Mouse (Mus musculus) cerebral cortex, adult 2 months (tissue): Measurements from ENCODE around the gene Prr13.

ENCODE experiments used
- WGBS: fragments of 180-500 bp; shearing (Covaris S2); methylation state at CpG from one replicate; pipeline ENCODE4 v1.1.7; 2018; 5-methylcytosine and 5-hydroxymethylcytosine counted together

Prr13 gene

DNA sequence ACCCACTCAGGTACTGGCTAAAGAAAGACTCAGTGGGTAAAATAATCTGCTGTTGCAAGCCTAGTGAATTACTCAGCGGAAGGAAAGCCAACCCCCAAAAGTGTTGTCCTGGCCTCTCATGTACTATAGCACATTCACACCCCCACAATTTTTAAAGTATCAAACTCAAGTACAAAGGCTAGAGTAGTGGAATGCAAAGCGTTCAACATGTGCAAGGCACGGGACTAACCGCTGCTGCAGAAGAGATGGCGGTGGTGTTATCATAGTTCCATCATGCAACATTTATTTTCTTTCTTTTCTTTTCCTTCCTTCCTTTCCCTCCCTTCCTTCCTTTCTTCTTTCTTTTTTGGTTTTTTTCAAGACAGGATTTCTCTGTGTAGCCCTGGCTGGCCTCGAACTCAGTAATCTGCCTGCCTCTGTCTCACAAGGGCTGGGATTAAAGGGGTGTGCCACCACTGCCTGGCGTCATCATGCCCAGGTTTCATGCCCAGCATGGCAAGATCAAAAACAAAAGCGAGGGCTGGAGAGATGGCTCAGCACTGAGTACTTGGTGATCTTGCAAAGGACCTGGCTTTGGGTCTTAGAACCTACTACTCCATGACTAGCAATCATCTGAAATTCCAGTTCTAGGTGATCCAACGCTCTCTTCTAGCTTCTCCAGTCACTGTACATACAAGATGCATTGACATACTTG lies 47.1 kb downstream of the Prr13 start:
- WGBS, result 51% methylated on average over 9 of the region's 9 CpGs

GRCm38 (mm10) chr15:102506464-102506830 lies 47.6 kb downstream of the Prr13 start:
- 22% methylated on average over 2 of the region's 2 CpGs for WGBS

DNA sequence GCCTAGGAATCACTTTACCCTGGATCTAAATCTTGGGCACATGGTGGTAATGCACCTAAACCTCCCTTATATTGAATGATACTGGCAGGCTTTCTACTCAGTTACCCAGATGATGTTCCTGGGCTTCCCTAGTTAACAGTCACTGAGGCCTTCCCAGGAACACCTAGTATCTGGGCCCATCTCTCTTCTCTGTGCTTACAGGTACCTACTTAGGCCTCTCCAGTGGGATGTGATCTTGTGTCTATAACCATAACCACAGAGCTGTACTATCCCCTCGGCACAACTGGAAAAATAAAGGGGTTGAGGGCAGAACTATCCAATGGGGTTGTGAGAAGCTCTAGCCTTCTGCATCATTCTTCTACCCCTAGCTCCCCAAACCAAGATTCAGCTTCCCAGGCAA lies 48.0 kb downstream of the Prr13 start:
- WGBS, result 100% methylated on average over 1 of the region's 1 CpGs

DNA sequence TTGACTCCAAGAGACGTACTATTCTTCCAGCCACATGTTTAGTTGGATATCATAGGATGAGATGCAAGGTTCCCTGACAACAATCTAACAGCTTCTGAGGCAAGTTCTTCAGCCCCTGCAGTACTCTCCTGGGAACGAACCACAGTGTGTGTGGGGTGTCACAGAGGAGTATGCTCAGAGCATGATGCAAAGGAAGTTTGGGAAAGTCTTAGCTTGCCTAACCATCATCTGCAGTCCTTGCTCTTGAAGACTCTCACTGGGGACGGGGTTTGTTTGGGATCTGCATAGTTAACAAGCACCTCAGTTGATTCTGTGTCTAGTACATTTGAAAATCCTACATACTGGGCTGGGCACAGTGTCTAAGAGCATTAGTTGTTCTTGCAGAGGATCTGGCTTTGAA lies 49.5 kb downstream of the Prr13 start:
- 53% methylated on average over 3 of the region's 3 CpGs for WGBS

GRCm38 (mm10) chr15:102510110-102510509 lies 51.3 kb downstream of the Prr13 start:
- WGBS, result 4% methylated on average over 9 of the region's 9 CpGs

DNA sequence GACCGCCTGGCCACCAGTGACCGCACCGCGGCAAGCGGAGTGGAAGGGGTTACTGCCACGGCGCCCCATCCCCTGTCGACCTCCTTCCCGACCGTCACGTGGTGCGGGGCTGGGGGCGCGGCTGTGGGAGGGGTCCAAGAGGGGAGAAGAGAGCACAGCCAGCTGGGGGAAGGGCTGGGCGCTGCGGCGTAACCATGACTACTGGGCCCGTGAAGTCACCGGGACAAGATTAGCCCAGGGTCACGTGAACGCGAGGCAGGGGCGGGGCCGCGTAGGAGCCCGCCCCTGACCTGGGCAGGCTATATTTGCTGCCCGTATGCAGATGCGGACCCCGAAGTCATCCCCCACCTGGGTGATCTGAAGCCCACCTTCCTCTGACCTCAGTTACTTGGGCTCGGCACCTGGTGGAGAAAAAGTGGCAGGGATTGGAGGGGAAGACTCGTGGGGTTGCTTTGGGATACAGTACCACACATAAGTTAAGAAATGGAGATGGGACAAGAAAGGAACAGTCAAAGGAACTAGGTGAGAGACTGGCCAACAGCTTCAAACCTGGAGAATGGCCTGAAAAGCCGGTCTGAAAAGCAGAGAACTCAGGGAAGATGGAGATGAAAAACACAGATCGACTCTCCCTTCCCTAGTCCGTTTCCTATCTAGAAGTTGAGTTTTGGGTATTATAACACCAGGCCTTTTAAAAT lies 51.9 kb downstream of the Prr13 start:
- 1% methylated on average over 32 of the region's 34 CpGs for WGBS

DNA sequence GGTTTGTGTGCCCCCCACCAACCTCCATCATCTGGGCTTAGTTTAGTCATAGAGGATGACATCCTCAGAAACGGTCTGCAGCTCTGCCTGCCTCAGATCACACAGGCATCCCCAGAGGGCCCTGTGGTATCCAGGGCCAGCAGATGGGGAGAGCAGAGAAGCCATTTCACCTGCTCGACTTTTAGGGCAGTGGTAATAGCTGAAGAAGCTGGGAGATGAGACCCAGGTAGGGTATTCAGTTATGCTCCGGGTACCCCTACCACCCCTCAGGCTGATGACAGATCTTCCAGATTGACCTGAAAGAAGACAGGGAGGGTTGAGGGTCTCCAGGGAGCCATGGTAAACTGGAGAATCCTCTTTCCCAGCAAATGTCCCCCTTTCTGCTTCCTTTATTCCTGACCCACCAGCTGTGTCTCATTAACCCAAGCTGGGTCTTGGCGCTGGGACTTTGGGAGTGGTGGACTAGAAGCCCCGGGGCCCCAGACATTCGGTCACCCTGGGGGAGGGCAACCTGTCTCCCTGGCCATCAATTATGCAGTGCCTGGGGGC lies 52.5 kb downstream of the Prr13 start:
- 21% methylated on average over 6 of the region's 6 CpGs for WGBS

DNA sequence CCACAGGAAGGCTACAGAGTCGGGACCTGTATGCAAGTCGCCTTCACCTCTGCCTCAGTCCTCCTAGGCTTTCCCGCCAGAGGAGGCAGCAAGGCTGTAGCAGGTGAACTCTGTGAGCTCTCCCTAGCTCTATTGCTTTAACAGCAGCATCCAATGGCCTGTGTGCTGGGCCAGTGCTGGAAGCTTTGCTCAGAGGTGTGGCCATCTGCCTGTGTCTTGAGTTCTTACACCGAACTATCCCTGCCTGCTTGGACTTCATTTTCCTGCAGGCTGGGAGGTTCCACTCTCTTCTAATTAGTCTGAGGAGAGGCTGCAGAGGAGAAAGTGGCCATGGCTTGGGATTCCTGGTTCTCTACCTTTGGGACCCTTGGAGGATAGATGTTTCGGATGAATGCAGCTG lies 53.2 kb downstream of the Prr13 start:
- 42% methylated on average over 5 of the region's 5 CpGs for whole genome bisulfite sequencing
